Mouse (Mus musculus) urinary bladder, postnatal 14 days (tissue): ENCODE measurements around the gene Tst.

Experiments
- DNase-seq: peaks from one replicate; pipeline ENCODE4 v3.0.0; 2021; ENCODE audit warnings: low spot score

Tst gene

DNA sequence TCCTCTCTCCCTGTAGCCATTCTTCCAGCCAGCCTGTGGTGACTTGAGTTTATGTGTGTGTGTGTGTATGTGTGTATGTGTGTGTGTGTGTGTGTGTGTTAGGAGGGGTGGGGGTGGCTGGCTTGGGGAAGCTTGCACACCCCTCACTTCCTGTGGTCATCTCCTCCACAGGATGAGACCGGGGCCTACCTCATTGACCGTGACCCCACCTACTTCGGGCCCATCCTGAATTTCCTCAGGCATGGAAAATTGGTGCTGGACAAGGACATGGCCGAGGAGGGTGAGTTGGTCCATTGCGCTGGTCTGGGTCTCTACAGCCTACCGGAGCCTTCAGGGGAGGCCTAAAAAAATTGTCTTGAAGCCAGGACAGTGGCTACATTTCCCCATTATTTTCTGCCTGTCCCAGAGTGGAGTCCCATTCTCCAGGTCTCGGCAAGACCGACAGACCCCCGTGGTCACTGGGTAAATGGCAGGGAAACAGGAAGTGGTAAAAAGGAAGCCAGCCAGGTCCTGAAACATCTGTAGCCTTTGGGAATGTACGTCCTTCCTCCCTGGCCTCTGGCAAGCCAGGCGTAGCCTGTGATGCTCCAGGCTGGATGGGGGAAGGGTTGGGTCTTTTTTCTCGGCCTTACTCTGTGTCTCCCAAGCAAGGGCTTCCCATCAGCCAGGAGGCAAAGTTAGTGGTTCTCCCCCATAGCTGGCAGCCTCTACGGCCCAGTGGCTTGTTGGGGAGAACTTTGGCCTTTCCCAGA is 24.3 kb upstream of the Tst start:
- DNase-seq: no peak

DNA sequence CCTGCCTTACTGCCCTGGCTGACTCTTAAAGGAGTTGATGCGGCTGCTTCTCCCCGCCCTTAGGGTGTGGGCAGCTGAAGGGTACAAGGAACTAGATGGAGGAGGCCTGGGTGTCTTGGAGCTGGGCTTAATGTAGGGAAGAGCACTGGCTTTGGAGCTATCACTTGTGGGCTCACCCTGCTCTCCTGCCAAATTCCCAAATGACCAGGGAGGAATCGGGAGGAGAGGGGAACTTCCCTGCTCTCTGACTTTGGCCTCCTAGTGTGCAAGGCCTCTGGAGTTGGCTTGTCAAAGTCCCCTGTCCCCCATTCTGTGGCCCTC is 23.4 kb upstream of the Tst start:
- no peak for DNase-seq

DNA sequence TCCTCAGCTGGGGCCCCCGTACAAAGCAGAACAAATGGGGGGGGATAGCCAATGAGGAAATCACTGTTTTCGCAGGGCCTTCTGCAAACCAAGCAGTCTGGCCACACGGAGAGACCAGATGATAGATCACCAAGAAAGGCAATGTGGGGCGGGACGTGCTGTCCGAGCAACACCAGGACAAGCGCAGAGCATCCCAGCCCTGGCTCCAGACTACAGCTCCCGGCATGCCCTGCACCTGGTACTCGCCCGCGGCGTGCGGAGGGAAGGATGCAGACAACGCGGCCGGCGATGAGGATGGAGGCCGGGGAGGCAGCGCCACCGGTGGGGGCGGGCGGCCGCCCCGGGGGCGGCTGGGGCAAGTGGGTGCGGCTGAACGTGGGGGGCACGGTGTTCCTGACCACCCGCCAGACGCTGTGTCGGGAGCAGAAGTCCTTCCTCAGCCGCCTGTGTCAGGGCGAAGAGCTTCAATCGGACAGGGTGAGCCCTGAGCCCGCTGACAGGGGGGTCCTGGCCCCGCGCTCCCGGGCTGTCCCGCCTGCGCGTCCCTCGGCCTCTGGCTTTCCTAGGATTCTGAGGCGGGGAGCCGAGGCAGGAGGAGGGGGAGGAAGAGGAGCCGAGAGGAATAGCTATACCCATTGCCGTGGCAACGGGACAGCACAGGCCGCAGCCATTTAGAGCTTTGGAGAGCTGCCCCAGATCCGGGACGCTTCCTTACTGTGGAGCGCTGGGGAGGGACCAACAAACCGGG is 22.9 kb upstream of the Tst start, which contains the start of gene Kctd17:
Kctd17 (plus strand) TSS at position 174 of the 748 bp plus-strand sequence.
- peak; percentile 82 for DNase-seq

DNA sequence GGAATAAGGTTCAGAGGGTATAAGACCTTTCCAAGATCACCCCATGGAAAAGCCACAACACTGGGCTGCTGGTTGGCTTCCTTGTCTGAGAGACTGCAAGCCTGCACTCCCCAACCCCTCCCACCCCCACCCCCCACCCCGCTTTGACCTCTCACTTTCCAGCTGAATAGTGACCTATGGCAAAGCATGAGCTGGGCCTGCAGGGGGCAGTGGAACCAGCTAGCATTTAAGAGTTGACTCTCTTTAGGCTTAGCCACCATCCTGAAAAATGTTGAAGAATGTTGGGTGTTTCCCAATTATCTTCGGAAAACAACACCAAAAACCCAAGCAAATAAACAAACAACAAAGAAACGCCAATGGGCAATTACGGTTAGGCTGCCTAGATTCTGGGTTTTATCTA is 19.5 kb upstream of the Tst start:
- no peak for DNase-seq

DNA sequence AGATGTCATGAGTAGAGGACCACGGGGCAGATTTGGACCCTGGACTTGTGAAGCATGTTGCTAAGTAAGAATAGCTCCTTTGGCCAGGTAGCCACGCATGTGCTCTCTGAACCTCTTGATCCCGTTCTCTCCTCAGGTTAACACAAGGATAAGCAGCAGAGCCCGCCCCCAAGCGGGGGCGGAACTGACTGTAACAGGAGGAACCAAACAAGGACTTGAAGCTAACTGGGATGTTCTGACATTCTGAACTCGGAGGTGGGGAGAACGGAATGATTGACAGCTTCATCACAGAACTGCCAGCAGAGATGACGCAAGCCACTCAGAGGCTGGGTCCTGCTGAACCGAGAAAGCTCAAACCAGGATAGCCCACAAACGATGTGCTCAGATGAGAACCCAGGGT is 18.8 kb upstream of the Tst start:
- no peak for DNase-seq

DNA sequence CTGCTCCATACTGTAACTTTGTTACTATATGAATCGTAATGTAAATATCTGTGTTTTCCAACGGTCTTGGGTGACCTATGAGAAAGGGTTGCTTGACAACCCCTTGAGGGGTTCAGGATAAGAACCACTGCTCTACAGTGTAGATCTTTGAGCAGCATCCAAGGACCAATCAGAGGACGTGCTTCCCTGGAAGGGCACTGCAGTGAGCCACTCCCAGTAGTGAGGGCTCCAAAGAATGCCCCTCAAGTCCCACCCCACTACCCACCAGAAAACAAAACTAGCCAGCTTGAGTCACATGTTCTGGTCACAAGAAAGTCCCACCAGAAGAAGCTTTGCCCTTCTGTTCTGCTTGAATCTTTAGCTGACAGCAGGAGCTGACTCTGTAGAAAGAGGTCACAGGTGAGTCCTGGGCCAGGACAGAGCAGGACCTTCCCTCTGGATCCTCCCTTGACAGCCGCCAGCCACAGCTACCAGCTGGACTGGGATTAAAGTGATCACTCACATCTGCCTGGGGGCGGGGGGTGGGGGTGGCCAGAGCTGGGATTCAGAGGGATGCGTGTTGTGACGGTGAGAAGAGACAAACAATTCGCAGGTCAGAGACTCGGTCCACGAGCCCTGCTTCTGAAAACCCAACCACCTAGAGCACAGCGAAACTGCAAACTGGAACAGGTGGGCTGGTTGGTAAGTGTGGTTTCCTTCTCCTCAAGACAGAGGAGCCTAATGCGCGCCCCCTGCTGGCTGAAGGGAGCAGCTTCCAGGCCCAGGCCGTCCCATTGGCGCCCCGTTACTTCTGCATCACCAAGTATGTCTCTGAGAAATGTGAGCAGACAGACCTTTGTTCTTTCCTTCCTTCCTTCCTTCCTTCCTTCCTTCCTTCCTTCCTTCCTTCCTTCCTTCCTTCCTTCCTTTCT is 16.6 kb upstream of the Tst start:
- DNase-seq: peak; percentile 89

DNA sequence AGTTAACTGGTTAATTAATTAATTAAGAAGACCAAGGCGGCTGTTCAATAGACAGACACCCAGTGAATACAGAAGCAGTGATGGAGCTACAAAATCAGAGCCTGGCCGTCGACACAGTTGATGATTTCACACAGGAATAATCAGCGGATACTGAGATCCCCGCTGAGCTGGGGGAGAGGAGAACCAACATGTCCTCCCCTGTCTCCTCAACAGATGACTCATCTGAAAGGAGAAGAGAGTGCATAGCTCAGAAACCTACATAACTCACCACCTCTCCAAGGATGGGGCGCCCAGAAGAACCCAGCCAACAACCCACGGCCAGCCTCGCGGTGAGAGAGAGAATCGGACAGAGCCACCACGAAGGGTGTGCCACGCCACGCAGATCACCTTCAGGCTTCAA is 14.7 kb upstream of the Tst start:
- no peak for DNase-seq

DNA sequence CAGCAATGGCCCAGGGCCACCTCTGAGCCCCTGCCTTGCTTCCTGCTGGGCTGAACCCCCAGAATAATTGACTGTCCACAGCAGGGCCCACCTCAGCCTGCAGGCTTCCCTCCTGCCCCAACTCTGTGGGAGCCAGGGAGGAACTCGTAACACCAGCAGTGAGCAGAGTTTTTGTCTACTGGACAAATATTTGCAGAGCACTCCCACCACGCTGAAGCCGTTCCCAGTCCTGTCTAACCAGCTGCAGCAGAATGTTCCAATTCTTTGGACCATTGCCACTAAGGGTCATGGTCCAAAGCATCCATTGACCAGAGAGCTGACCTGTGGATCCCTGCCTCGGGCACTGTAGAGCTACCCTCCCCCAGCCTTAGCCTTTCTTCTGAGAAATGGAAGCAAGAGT is 11.2 kb upstream of the Tst start:
- DNase-seq: peak; percentile 69

DNA sequence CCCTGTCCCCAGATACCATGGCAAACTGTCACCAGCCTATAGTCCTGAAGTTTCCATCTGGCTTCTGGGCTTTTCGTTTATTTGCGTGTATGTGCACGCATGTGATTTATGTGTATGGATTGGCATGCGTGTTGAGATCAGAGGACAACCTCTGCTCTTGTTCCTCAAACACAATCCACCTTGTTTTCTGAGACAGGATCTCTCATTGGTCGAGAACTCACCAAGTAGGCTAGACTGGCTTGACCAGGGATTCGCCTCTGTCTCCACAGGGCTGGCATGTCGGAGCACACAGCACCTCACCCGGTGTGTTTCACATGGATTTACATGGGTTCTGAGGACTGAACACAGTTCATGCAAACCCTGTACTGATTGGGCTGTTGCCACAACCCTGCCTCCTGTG is 8.4 kb upstream of the Tst start:
- DNase-seq: no peak

DNA sequence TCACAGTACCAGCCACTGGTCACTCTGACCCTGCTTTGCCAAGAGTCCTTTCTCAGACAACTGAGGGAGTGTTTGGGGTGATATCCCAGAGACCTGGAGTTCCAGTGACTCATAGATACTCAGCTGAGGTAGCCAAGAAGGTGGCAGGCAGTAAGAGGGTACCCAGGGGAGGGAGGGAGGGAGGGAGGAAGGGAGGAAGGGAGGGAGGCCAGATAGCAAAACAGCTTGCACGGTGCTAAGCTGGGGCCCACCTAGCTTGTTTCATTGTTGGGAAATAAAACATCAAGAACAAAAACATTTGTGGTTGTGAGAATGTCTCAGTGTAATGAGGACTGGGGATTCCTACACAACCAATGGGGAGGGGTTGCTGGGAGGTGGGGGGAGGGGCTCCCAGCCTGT is 8.0 kb upstream of the Tst start:
- no peak for DNase-seq

DNA sequence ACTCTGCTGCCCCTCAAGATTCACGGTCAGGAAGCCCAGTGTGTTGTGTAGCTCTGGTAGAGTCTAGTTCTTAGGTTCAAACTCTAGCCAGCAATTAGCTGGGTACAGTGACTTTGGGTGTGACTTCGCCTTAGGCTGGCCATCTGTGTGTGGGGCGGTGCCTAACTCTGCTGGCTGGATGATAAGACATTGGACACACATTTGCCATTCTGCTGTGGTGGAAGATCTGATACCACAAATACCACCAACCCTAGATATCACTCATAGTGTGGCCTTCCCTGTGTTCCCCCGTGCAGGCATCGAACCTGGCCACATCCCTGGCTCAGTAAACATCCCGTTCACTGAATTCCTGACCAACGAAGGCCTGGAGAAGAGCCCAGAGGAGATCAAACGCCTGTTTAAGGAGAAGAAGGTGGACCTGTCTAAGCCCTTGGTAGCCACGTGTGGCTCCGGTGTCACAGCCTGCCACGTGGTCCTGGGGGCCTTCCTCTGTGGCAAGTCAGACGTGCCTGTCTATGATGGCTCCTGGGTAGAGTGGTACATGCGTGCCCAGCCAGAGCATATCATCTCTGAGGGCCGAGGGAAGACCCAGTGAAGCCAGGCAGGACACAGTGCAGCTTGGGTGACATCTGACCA is 7.5 kb upstream of the Tst start:
- DNase-seq: no peak

DNA sequence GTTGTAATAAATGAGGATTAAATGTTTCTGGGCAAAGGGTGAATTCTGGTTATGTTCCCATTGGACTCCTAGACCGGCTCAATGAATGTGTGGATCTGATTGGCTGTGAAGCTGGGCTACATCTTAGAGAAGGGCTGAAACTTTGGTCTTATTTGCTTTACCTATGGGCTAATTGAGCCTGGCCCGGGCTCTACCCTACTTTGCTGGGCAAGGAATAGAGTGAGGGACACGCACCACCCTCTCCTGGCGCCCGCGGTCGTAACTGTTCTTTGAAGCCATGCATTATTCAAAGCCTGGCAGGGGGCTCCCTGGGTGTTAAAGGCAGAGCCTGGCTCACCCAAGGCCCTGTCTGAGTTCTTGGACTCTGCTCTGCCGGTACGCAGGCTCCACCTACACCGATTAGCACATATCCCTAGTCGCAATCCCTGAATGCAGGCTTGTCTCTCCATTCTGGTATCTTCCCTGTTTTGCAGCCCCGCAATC is 3.9 kb upstream of the Tst start:
- DNase-seq: no peak

DNA sequence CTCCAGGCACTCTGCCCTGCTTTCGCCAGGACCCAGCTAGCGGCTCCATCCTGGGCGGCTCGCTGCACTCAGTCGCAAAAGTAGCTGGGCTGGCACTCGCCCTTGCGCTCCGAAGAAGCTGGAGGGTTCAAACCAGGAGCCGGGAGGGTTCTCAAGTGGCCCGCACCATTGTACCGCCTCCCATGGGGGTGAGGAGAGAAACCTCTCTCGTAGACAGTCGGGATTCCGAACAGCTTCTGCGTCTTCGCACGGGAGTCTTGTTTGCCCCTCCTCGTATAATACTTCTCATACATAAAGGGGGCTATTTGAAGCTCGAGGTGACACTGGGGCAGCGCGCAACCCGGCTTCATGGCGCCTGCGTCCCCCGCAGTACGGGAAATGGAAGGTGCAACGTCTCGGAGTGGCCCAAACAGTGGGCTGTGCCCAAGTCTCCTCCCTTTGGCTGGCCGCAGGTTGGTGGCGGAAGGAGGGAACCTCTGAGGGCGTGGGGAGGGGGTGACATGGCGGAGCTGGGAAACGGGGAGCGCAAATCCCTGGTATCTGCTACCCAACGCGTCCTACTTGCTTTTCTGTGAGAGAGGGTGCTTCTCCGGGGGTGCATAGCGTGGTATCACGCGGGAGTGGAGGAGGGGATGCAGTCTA is 707 bp upstream of the Tst start, which contains the start of gene Mpst:
Mpst (plus strand) TSS at position 124 of the 642 bp plus-strand sequence.
- DNase-seq: peak; percentile 91

DNA sequence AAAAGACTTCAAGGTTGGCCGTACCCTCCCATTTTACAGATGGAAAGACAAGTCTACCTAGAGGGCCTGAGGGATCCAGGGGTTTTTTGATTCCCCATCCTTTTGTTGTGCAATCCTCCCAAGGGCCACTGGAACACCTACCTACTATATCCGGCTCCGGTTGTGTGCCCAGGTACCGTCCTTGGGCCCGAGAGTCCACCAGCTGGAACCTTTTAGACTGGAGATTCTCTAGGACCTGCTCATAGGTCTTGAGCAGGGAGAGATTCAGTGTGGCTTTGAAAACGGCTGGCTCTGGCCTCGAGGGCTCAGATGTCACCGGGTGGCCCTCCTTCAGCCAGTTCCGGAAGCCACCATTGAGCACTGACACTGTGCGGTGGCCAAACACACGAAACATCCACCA is 609 bp downstream of the Tst start:
- DNase-seq: no peak

DNA sequence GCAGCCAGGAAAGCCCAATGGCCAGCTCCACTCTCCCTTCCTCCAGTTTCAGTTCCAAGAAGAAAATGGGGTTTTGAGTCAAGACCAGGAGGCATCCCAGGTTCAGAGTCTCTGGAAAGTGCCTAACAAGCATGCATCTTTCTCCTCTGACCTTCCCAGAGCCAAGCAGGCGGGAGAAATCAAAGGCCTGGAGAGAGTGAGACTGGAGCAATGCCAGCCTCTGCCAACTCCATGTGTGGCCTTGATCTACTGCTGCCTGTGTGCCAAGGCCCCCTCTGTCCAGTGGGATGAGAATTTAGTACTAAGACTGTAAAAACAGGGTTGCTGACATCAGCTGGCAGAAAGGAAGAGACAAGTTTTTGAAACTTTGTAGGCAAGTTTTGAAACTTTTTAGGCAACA is 1.8 kb downstream of the Tst start:
- DNase-seq: peak; percentile 22

DNA sequence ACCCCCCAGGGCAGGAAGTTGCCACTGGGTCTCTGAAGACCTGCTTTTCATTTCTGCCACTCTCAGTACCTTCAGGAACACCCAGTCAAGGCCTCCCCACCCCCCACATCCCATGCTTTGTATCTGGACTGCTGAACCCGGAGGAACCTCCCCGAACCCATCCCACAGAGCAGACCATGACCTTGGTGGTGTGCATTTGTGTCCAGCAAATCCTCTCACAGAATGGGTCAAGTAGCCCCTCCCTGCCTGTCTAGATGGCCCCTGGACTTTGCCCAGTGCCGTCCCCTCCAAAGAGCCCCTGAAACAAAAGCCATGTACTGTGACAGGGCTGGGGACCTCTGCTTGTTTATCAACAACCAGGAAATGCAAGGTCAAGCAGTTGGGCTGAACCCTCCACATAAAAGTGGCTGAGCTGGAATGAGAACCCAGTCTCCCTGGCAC is 2.4 kb downstream of the Tst start:
- no peak for DNase-seq

DNA sequence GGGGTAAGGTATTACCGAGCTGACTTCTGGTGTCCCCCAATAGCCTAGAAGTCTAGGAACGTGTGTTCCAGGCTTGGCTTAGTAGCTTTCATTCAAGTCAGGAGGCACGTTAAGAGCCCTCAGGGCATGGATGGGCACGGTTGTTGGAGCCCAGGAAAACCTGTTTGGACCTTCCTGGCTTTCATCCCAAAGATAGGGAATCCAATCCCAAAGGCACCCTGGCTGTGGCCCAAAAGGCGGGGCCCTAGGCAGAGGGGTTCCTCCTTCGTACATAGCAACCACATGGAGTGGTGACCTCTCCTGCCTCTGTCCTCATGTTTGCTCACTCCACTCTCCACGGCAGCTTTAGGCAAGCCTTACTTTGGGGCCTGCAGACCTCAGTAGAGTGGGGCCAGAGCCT is 3.3 kb downstream of the Tst start:
- DNase-seq: peak; percentile 37

DNA sequence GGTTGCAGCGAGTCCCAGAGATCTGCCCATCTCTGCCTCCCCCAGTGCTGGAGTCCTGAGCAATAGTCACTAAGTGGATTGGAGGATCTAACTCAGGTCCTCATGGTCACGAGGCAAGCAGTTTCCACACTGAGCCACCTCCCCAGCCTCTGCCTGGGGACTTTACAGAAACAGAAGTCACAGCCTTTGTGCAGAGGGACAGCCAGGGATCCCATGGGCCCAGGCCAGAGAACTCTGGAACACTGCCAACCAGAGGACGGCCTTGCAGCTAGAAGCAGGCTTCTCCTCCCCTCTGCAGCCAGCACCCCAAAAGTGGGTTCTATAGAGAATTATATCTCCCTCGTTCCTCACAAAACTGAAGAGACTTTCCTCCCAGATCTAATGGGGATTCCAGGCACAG is 3.8 kb downstream of the Tst start:
- DNase-seq: peak; percentile 66

DNA sequence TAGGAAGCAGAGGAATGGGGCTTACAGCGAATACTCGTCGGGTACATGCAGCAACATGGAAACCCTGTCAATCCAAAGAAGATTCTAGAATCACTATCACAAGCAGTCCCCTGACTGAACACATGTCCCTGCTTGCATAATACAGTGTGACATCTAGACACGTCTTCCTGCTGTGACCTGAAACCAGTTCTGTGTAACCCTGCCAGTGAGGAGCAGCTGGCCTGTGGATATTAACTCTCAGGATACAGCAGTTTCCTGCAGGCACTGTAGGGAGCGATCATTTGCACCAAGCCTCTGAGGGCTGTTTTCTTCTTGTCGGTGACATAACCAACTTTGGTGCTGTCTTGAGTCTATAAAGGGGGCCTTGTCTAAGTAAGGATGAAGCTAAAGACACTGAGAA is 4.4 kb downstream of the Tst start:
- no peak for DNase-seq

DNA sequence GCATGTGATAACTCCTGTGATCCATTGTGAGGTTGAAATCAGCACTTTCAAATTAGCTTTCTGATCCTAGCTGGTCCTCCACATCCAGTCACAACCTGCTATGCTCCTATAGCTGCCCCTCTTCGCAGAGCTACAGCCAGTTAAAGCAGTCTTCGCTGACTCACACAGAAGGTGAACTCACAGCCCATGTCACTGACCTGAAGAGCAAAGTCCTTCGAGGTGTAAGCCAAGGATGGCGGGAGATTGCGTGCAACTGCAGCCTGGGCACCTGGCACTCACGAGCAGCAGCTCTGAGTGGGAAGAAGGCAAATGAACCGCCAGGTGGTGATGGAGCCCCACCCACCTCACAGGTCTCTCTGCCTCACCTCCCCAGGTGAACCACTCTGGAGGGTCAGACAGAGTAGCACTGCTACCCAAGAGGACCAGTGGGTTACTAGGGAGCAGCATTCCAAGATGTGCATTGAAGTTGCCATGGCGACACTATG is 10.2 kb downstream of the Tst start, which contains the start of gene Tex33:
Tex33 (minus strand) TSS at position 435 of the 485 bp plus-strand sequence.
- DNase-seq: no peak

DNA sequence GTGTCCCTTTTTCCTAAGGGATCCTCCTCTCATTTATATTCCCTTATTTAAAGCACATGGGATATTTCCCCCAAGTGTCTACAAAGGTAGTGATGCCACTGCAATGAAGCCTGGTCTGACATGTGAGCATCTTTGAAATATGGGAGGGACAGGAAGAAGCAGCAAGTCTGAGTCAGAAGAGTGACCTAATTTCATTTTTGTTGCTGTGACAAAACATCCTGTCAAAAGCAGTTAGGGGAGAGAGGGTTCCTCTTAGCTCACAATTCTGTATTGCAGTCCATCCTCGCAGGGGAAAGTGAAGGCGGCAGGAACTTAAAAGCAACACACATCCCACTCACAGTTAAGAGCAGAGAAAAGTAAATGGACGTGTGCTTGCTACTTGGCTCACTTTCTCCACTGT is 14.9 kb downstream of the Tst start:
- DNase-seq: no peak
